Mouse (Mus musculus): ENCODE data around the gene Ablim2.

Gene Ablim2

GRCm38 (mm10) chr5:35739005-35739404 is 18.7 kb upstream of the Ablim2 start:
- in situ Hi-C loops (cut with MboI, MseI): no loop called here

DNA sequence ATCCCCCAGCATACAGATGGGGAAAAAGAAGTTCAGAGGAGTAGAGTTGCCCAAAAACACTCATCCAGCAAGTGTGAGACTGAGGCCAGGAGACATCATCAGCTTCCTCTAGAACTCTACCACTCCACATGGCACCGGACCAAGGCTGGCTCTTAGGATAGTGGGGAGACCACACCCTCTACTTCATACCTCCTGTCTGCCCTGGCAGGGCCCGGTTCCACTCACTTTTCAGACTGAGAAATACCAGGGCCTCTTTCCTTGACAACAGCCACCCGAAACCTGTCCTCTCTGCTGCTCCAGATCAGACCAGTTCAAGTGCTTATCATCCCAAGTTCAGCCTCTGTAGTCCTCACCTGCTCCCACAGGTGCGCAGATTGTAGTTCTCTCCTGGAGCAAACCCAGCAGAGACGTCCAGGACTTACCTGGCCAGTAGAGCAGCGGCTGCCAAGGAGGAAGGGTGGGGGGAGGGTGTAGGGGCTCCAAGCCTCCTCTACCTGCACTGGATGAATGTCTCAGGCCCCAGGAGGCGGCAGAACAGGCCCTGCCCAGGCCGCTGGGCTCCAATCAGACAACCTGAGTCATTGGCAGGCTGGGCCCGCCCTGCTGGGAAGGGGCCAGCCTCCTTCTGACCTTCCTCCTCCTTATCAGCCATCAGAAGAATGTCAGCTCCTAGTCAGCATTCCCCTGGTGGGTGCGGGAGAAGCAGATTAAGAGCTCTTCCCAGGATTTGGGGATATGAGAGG is 18.0 kb upstream of the Ablim2 start, which contains the start of gene Sh3tc1:
TSS of gene Sh3tc1 (minus strand) at position 452 of the 743 bp plus-strand sequence.
- in situ Hi-C loops (cut with MboI, MseI): no loop called here

- in situ Hi-C loops (cut with MboI, MseI): no loop called here
These were observed 17.0 kb upstream of the Ablim2 start for GRCm38 (mm10) chr5:35740716-35741115.

DNA sequence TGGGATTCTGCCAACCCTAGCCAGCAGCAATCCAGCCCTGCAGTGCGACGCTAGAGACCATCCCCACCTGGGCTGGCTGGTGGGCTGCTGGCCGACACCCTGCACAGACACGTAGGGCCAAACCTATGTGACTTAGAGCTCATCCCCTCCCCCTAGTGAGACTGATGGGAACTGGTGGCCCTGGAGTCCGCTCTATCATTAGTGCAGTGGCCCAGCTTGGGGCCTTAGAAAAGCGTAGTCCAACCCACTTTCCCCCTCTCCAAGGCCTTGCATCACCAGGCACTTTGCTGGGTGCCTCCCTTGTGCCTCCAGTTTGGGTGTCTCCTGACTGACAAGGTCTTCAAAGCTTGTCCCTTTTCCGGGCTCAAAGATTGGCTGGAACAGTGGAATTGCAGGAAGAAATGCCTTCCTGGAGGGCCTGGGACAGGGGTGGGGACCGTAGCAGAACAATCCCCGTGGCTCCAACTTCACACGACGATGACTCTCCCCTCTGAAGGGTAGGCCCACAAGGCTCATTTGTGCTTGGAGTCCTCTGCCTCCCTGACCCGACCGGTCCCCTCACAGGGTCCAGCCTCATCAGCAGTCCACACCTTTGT is 16.4 kb upstream of the Ablim2 start:
- in situ Hi-C loops (cut with MboI, MseI): no loop called here

- in situ Hi-C loops (cut with MboI, MseI): no loop called here
These were observed 14.3 kb upstream of the Ablim2 start for GRCm38 (mm10) chr5:35743238-35743951.

DNA sequence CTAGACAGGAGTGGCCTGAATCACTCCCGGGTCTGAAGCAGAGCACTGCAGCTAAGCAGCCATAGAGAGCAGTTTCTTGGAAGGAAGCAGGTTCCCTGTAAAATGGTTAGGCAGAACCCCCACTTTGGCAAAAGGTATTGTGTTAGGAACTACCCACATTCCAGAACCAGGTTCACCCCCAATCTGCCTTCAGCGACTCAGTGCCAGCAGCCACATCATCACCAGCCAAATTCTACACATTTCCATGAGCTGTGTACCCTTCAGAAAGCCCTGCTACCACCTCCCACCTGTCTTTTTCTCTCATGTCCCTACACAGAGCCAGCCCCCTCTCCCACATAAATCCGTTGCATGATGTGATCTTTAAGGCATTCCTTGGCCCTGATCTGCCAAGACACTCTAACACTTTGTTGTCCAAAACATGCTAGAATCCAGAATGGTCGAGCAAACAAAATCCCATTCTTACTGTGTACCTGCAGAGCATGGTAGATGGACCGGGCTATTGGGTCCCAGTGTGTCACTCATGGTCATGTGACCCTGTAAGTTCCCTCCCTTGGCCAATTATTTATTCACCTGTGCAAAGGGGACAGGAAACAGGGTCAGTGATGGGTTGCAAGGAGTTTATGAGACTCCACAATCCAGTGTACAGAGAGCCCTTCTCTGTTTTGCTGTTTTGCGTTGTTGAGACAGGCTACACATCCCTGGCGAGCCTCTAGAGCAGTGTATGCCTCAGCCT is 13.5 kb upstream of the Ablim2 start:
- in situ Hi-C loops (cut with MboI, MseI): no loop called here

DNA sequence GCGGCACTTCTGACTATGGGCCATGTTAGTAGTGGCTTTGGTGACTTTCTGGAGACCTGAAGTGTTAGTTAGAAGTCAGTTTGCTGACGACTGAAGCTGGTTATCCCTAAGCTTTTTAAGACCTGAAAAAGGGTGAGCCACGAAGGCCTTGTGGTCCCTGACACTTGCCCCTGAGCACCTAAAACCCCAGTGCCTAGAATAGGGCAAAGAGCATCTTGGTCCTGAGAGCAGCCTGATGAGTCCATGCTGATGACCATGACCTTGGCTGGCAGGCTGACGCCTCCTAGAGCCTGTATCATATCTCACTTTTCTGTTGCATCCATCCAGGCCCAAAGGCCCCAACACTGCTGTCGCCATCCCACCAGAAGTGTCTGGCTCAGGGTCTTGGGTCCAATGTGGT is 12.3 kb upstream of the Ablim2 start:
- in situ Hi-C loops (cut with MboI, MseI): no loop called here

DNA sequence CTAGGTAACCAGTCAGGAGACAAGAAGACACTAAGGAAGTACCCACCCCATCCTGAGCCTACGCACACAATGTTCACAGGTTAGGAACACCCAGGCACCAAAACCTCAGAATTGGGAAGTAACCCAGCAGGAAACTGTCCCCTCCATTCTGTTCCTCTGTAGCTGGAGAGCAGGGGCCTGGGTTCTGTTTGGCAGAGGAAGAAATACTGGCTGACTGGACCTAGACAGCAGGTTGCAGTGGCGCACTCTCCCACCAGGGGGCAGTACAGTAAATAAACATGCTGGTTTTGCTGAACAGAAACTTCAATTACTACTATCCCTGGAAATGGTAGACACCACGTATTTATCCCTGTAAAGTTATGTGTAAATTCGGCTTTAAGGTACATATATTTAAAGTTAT is 10.8 kb upstream of the Ablim2 start:
- in situ Hi-C loops (cut with MboI, MseI): no loop called here

- in situ Hi-C loops (cut with MboI, MseI): no loop called here
These were observed 8.3 kb upstream of the Ablim2 start for GRCm38 (mm10) chr5:35749416-35749815.

- in situ Hi-C loops (cut with MboI, MseI): no loop called here
These were observed 7.7 kb upstream of the Ablim2 start for GRCm38 (mm10) chr5:35750026-35750425.

DNA sequence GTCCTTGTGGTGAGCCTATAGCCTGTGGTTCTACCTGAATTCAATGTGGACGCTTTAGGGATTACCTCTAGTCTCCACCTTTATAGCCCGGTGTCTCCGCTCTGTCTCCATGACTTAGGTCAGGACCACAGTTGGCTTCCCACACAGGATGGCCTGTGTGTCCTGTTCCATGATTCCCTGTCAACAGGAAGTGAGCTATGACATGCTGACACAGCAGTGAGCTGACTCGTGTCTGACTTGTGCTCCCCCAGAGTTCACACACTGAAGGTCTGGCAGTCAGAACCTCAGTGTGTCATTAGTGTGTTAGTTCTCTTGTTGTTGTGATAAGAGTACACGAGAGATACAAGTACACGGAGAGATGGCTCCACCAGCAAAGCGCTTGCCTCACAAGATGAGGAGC is 6.7 kb upstream of the Ablim2 start:
- in situ Hi-C loops (cut with MboI, MseI): no loop called here

DNA sequence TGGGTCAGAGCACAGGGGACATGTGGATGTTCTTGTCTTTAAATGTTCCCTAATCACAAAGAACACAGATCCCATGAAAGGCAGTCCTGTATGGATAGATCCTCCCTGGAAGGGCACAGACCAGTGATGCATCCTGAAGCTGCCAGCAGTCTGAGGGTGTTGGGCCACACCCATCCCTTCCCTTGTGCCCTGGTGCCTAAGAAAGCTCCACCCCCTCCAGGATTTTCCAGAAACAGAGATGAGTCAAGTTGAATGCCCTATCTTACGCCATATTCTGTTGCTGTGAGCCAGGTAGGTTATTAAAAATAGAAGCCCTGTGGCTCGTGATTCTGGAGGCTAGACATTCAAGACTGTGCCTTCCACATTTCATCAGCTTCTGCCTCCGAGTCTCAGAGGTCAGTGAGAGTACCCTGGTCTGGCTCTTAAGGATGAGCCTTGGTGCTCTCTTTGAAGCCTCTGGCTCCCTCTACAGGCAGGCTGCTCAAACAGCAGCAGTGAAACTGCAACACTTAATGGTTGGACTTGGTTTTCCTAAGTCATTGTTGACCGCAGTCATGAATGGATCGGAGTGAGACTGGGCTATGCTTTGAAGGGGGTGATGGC is 2.4 kb upstream of the Ablim2 start:
- in situ Hi-C loops (cut with MboI, MseI): no loop called here

DNA sequence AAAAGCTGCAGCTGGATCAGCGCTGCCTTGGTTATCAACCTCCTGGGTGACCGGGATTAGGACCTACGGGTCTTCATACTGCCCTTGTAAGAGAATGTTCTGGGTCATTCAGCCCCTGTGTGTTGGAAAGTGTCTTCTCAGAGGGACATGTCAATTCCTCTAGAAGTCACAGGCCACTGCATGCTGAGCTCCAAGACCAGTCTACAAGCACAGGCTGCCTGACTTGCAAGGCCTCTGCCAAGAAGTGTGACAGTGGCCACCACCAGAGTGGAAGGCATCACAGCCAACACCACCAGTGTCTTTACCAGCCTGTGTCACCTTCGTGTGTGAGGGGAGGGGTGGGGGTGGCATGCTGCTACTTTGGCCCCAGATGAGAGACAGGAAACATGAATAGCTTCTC is 1.7 kb upstream of the Ablim2 start:
- in situ Hi-C loops (cut with MboI, MseI): no loop called here

GRCm38 (mm10) chr5:35756997-35757638 is 562 bp upstream of the Ablim2 start:
- in situ Hi-C loops (cut with MboI, MseI): no loop called here

- in situ Hi-C loops (cut with MboI, MseI): no loop called here
These were observed 687 bp downstream of the Ablim2 start for GRCm38 (mm10) chr5:35758081-35759053.

GRCm38 (mm10) chr5:35761323-35761722 is 3.6 kb downstream of the Ablim2 start:
- in situ Hi-C loops (cut with MboI, MseI): no loop called here

DNA sequence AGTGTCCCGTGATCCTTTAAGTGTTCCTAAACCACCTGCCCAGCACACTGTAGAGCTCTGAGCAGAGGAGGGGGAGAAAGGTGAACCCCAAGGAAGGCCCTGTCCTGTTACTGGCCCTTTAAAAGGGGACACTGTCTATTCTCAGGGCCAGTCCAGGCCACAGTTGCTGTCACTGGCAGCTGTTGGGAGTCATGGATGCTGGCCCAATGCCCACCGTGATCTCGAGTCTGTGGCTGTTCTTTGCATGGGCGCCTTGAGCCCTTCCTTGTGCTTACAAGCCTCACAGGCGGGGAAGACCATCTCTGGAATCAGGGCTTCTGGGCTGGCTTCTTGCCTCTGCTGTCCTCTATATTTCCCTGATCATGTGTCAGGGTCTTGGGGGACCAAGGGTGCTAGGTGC is 4.7 kb downstream of the Ablim2 start:
- in situ Hi-C loops (cut with MboI, MseI): no loop called here

- in situ Hi-C loops (cut with MboI, MseI): no loop called here
These were observed 5.2 kb downstream of the Ablim2 start for GRCm38 (mm10) chr5:35762850-35763249.

DNA sequence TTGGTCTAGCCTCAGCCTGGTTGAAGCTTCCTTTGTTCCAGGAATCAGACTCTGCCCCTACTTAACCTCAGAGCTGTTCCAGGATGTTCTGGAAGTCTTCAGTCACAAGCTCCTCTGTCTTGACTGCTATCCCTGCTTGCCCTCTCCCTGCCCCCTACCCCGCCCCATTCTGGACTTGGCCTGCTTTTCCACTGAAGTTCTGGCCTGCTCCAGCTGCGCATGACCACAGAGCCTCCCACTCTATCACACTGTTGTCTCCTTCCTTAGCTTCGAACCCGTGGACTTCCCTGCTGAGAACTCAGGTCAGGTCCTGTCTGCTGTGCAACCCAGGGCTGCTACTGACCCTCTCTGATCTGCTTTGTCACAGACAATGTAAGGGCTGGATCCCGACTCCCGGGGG is 8.2 kb downstream of the Ablim2 start:
- in situ Hi-C loops (cut with MboI, MseI): no loop called here

- in situ Hi-C loops (cut with MboI, MseI): no loop called here
These were observed 10.8 kb downstream of the Ablim2 start for GRCm38 (mm10) chr5:35768525-35768924.
